ENCODE assay signal across 27 mouse cellular contexts in the genomic region with DNA sequence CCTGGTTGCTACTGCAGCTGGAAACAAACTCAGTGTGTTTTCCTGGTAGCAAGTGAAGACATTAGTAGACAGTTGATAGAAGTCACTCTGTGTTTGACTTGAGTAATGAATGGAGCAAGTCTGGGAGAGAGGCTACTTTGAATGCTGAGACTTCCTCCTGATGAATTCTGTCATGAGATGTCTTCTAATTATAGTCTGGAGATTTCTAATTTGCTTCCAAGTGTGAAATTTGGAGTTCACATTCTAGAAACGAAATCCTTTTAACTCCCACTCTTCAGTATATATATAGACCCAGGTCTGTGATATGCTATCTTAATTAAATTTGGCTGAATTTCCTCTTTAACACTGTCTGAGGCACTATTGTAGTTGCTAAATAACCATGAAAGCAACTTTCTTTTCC.
A peak's percentile ranks its signal among the peaks of the same experiment; 100 is the strongest.
DNase-seq lines count a peak whose midpoint lies in the region; ATAC-seq and TF ChIP-seq lines count a peak whose summit lies in the region.
"Had no signal": no experiment of that assay in that cellular context is flagged by ENCODE, and none has a peak within 500 bp of the region (broad histone marks: within the 10 kb centered on the region; RNA-seq: fewer than 3 reads in every experiment).

No protein-coding gene starts in this region.

- no peaks in the 10 kb centered on the region for H3K36me3 ChIP-seq in forebrain, postnatal 0 days (ENCODE audit: insufficient read depth)
- H3K36me3 ChIP-seq in forebrain, embryonic 11.5 days (ENCODE audit: control insufficient read depth, insufficient read depth, low read length): no peaks in the 10 kb centered on the region
- H3K36me3 ChIP-seq: embryonic facial prominence, embryonic 13.5 days; embryonic facial prominence, embryonic 15.5 days; forebrain, embryonic 10.5 days; forebrain, embryonic 15.5 days; G1E had no signal

- TF ChIP-seq CTCF in forebrain, postnatal 0 days (IDR thresholded peaks at IDR 0.05; ENCODE audit: low read depth): no peak

- H3K4me2 ChIP-seq in forebrain, postnatal 0 days (ENCODE audit: low read depth): no peak overlapping the region
- no peak overlapping the region for H3K4me2 ChIP-seq in forebrain, embryonic 11.5 days (ENCODE audit: low read depth, low read length, severe bottlenecking)
- H3K4me2 ChIP-seq: embryonic facial prominence, embryonic 13.5 days; embryonic facial prominence, embryonic 15.5 days; forebrain, embryonic 13.5 days; forebrain, embryonic 15.5 days had no signal

- ATAC-seq in forebrain, postnatal 0 days: peak; percentile 40
- ATAC-seq in forebrain, embryonic 11.5 days (replicated peaks; ENCODE audit: low FRiP score): no peak
- ATAC-seq: activated CD4-positive, CD25-positive, alpha-beta regulatory T cell, adult 4 months; CD4-positive, CD25-positive, alpha-beta regulatory T cell, adult 4 months; forebrain, embryonic 13.5 days; forebrain, embryonic 15.5 days; Patski had no signal

- H3K4me1 ChIP-seq in forebrain, postnatal 0 days (ENCODE audit: insufficient read depth): no peaks in the 10 kb centered on the region
- H3K4me1 ChIP-seq in forebrain, embryonic 11.5 days (replicated peaks; ENCODE audit: control insufficient read depth, insufficient read depth, low read length): no peaks in the 10 kb centered on the region
- H3K4me1 ChIP-seq: embryonic facial prominence, embryonic 13.5 days; embryonic facial prominence, embryonic 15.5 days; forebrain, embryonic 10.5 days; forebrain, embryonic 13.5 days; forebrain, embryonic 15.5 days had no signal

- no peak overlapping the region for H3K27ac ChIP-seq in forebrain, postnatal 0 days (ENCODE audit: low read depth, low read length)
- H3K27ac ChIP-seq in forebrain, embryonic 11.5 days (ENCODE audit: low read depth, low read length): no peak overlapping the region
- H3K27ac ChIP-seq: embryonic facial prominence, embryonic 13.5 days; embryonic facial prominence, embryonic 15.5 days; forebrain, embryonic 10.5 days; forebrain, embryonic 13.5 days; forebrain, embryonic 15.5 days had no signal

- DNase-seq in forebrain, postnatal 0 days: no peak
- DNase-seq in forebrain, embryonic 11.5 days (ENCODE audit: low spot score): no peak
- DNase-seq in left cerebral cortex, adult 11 months (ENCODE audit: low spot score): peak; percentile 11
- DNase-seq in left cerebral cortex, postnatal 4 days: no peak
- no peak for DNase-seq in spleen, adult 18-20 months
- DNase-seq: adrenal gland, adult 8-10 months; adrenal gland, postnatal 14 days; adrenal gland, postnatal 36 days; B cell, adult 2 months; cerebellum, adult 11 months; cerebellum, adult 18-20 months; cerebellum, adult 8-10 months; cerebellum, adult 9-11 months; cerebellum, postnatal 14 days; cerebellum, postnatal 36 days; embryo, embryonic 11 days had no signal

- H3K4me3 ChIP-seq in forebrain, postnatal 0 days (ENCODE audit: low read depth, low read length): no peak overlapping the region
- no peak overlapping the region for H3K4me3 ChIP-seq in forebrain, embryonic 11.5 days (ENCODE audit: low read depth, low read length)
- H3K4me3 ChIP-seq: embryonic facial prominence, embryonic 13.5 days; embryonic facial prominence, embryonic 15.5 days; erythroblast, embryonic 14.5 days; forebrain, embryonic 10.5 days; forebrain, embryonic 13.5 days; forebrain, embryonic 15.5 days had no signal

- intact Hi-C loops in left cerebral cortex, postnatal 4 days (cut with DNase I): no loop called here

- H3K27me3 ChIP-seq in forebrain, postnatal 0 days (ENCODE audit: insufficient read depth, low read length): no peaks in the 10 kb centered on the region
- H3K27me3 ChIP-seq in forebrain, embryonic 11.5 days (ENCODE audit: control insufficient read depth, insufficient read depth, low read length): no peaks in the 10 kb centered on the region
- H3K27me3 ChIP-seq: CH12.LX; embryonic facial prominence, embryonic 13.5 days; embryonic facial prominence, embryonic 15.5 days; forebrain, embryonic 13.5 days; forebrain, embryonic 15.5 days had no signal

- H3K9me3 ChIP-seq in forebrain, postnatal 0 days (ENCODE audit: low read length): no peaks in the 10 kb centered on the region
- no peaks in the 10 kb centered on the region for H3K9me3 ChIP-seq in forebrain, embryonic 11.5 days (ENCODE audit: control insufficient read depth, low read length)
- H3K9me3 ChIP-seq: embryonic facial prominence, embryonic 13.5 days; embryonic facial prominence, embryonic 15.5 days; forebrain, embryonic 10.5 days; forebrain, embryonic 13.5 days; forebrain, embryonic 15.5 days; G1E had no signal

- WGBS in forebrain, postnatal 0 days: 37% methylated on average over 1 of the region's 1 CpGs
- WGBS in forebrain, embryonic 11.5 days: 74% methylated on average over 1 of the region's 1 CpGs

- H3K9ac ChIP-seq in forebrain, postnatal 0 days: no peak overlapping the region
- no peak overlapping the region for H3K9ac ChIP-seq in forebrain, embryonic 11.5 days (ENCODE audit: low read length)
- H3K9ac ChIP-seq: embryonic facial prominence, embryonic 13.5 days; embryonic facial prominence, embryonic 15.5 days; forebrain, embryonic 13.5 days; forebrain, embryonic 15.5 days had no signal
